Mouse (Mus musculus) mesoderm, embryonic 11.5 days (tissue): ENCODE measurements at regions not wholly inside any gene's neighbourhood (a gene's known extent, or its start where the extent isn't known, plus 50 kb on each side); places are given as distances from the start of the nearest gene placed in this dataset.

Experiments
- DNase-seq: peaks from one replicate; pipeline ENCODE4 v3.0.0-alpha.2; 2012; ENCODE audit warnings: low read depth, low spot score

- no peak for DNase-seq
Measured at GRCm38 (mm10) chr15:70920138-70920537, 2914.2 kb upstream of the Gm6569 start.

- peak; percentile 71 for DNase-seq
Measured at GRCm38 (mm10) chr15:70920862-70921261, 2913.5 kb upstream of the Gm6569 start.
